Mouse (Mus musculus) testis, adult 2 months (tissue): ENCODE measurements around the gene Stip1.

ENCODE experiments used
- CTCF ChIP-seq: fragments of 200-500 bp; IDR thresholded peaks from 2 replicates; pipeline ENCODE4 v1.5.1; 2012; ENCODE audit warnings: low read depth, mild to moderate bottlenecking, inconsistent platforms, low read length, moderate library complexity; ENCODE audit not compliant: control insufficient read depth, insufficient read depth, insufficient replicate concordance
- POLR2A ChIP-seq: fragments of 200-500 bp; IDR thresholded peaks from 2 replicates; pipeline ENCODE4 v1.6.1; 2012; ENCODE audit warnings: low read depth, mild to moderate bottlenecking, inconsistent platforms, low read length, moderate library complexity; ENCODE audit not compliant: control insufficient read depth

DNA sequence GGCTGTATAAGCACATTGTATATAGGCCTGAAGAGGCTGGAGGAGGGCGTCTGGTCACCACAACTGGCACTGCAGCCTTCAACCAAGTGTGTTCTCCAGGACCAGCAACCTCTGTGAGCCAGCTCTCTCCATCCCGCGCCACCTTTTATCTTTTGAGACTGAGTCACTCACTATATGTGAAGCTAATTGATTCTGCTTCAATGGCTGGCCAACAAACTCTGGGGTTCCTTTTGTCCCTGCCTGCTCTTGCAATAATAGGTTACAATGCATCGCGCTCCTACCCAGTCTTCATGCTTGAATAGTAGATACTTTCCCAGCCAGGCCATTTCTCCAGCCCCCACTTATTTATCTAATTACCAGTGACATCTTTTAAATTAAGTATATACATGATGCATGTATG lies 56.1 kb downstream of the Stip1 start:
- TF ChIP-seq CTCF (no peak), POLR2A (no peak)
